Mouse (Mus musculus): ENCODE data around the gene Scap.

DNA sequence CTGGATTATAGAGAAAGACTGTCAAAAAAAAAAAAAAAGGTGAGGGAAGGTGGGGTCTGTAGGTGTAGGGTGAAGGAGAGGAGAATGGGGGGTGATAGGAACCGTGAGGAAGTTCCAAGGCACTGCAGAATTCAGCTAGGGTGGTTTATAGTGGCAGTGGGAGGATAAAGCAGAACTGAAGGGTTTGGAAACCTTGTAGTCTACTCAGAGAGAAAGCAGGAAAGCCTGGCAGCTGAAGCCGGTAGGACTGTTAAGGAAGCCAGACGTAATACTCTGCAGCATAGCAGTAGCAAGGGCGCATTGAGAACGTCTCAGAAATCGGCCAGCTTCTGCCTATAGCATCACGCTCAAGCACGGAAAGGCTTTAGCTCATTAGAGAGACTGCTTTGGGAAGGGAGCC is 8.9 kb downstream of the Scap start:
- TF ChIP-seq EP300 (IDR thresholded peaks at IDR 0.05; ENCODE audit: low read depth): no peak
- TF ChIP-seq CTCF (IDR thresholded peaks at IDR 0.05; ENCODE audit: low read depth): no peak

All from heart, postnatal 0 days (tissue).